Mouse (Mus musculus) embryonic fibroblast, embryonic 13.5 days (primary cell): ENCODE measurements around the gene Jmjd6. TPM values are rescaled to one million over a fixed set of nuclear protein-coding genes. Genes with fewer than 3 reads are reported as not detected.
A peak's percentile ranks its signal among the peaks of the same experiment; 100 is the strongest.
"Not testable (repeated sequence)": the region's sequence is repeated elsewhere in the genome, so short reads cannot be mapped to it uniquely, and the experiment has no call there.

ENCODE experiments used
- H3K27ac ChIP-seq: 2 replicates; pipeline ENCODE4 v1.5.1; 2012; ENCODE audit warnings: low read length, control low read depth, inconsistent platforms; ENCODE audit not compliant: insufficient read depth
- H3K4me1 ChIP-seq: 2 replicates; pipeline ENCODE4 v1.6.1; 2011; ENCODE audit warnings: low read length; ENCODE audit not compliant: control insufficient read depth, insufficient read depth
- H3K4me3 ChIP-seq: 2 replicates; pipeline ENCODE4 v1.5.1; 2011; ENCODE audit warnings: mild to moderate bottlenecking, control low read depth, low read length; ENCODE audit not compliant: insufficient read depth
- CTCF ChIP-seq: IDR thresholded peaks from 2 replicates; pipeline ENCODE4 v1.5.1; 2011; ENCODE audit warnings: mild to moderate bottlenecking, control low read depth, low read length, moderate library complexity, borderline replicate concordance; ENCODE audit not compliant: insufficient read depth
- POLR2A ChIP-seq: IDR thresholded peaks from 2 replicates; pipeline ENCODE4 v1.6.1; 2011; ENCODE audit warnings: low read depth, mild to moderate bottlenecking, control low read depth, low read length, moderate library complexity
- polyA plus RNA-seq: library from polyadenylated mRNA; stranded (reverse); fragments of >200 nt; gene quantifications from 2 replicates; pipeline ENCODE4 v1.2.4, GENCODE M21; 2011; ENCODE audit warnings: low read depth; ENCODE audit not compliant: missing spikeins, insufficient read length

Jmjd6 gene
- polyA plus RNA-seq, 1 experiment: 38.7 TPM

DNA sequence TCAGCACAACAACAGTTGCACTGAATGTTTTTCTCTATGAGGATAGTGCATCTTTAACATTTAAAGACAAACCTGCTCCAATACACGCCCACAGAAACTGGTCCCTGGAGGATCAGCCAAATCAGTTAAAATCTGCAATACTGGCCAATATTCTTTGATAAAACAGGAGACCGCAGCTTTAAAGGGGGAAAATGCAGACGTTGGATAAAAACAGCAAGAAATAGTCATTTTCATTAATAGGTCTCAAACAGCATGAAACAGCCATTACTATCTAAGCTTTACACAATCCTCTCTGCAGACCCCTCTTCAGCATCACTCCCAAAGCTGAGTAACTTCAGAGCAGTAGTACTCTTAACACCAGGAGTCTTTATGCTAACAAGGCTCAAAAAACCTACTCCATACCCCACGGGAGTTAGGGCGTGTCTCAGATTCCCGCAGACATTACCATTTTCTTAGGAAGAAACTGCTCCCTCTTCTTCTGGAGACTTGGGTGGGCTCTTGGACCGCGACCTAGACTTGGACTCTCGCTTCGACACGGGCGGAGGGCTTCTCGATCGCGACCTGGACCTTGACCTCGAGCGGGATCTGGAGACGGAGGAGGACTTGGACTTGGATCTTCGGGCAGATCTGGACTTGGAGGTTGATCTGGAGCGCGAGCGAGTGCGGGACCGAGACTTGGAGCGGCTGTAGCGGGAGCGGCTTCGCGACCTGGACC lies 8.5 kb upstream of the Jmjd6 start:
- peak; percentile 12; the same call in 1 of the 2 replicates for TF ChIP-seq POLR2A
- no peak for TF ChIP-seq CTCF
- peaks cover 2% of the 10 kb centered on the region; the same call in 1 of the 2 replicates for H3K4me1 ChIP-seq
- peak overlapping the region; percentile 96 for H3K4me3 ChIP-seq
- H3K27ac ChIP-seq: peak overlapping the region; percentile 53

DNA sequence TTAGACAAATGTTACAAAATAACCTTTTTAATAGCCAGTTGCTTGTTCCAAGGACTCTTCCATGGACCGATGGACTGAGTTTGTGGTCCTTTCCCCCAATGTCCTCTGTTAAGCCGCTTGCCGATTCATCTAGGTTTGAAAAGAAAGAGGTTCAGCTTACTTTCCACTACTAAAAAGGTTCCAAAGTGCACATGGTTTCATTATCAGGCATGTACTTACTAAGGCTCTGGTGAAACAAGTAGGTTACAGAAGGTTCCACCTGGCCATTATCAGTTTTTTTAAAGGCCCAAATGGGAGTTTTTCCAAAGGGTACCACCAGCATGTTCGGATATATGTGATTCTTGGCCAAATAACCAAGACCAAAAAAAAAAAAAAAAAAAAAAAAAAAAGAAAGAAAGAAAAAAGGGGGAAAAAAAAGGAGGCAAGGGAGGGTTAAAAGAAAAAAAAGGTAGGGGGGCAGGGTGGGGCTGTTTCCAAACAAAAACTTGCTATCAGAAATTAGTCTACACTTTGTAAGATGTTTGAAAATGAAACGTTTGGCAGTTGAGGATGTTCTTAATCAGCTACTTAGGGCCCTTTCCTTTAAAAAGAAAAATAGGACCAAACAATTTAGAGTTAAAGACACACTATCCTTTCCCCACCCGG lies 7.7 kb upstream of the Jmjd6 start:
- peaks cover 2% of the 10 kb centered on the region; the same call in 1 of the 2 replicates for H3K4me1 ChIP-seq
- peak overlapping the region; percentile 96 for H3K4me3 ChIP-seq
- TF ChIP-seq POLR2A (no peak), CTCF (no peak)
- no peak overlapping the region for H3K27ac ChIP-seq

DNA sequence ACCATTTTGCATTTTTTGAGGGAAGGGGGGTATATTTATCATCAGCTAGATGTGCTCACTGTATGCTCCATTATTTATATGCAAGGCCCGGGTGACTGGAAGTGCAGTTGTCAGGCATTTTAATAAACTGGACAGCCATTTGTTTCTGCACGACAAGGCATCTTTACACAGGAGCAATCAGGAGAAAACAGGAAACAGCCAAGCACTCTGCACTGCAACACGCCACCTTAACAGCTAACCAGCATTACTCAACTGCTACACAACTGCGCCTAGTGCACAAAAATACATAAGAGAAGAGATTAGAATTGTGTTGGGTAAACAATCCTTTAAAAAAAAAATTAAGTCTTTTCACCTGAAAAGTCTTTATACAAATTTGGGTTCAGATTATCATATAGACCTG lies 6.8 kb upstream of the Jmjd6 start:
- H3K4me3 ChIP-seq: peak overlapping the region; percentile 73
- no peak overlapping the region for H3K27ac ChIP-seq
- no peak for TF ChIP-seq CTCF
- TF ChIP-seq POLR2A: no peak
- peaks cover 2% of the 10 kb centered on the region; the same call in 1 of the 2 replicates for H3K4me1 ChIP-seq

DNA sequence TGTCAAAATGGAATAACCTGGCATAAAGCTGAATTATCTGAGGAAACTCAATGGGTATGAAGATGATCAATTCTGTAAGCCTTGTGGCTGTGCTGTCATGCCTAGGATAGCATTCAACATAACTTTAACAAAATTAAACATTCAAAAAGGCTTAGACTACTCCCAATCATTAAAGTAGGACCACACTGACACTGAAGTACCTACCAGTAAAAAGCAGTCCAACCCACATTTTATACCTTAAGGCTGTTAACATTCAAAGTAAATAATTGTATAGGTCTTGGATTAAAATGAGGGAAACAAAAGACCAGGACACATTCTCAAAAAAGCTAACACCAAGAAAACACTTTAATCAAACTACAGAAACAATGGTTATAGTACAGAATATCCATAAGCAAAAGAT lies 6.3 kb upstream of the Jmjd6 start:
- no peak for TF ChIP-seq POLR2A
- no peak for TF ChIP-seq CTCF
- Histone ChIP-seq H3K4me1 (peaks cover 2% of the 10 kb centered on the region; the same call in 1 of the 2 replicates), H3K27ac (no peak overlapping the region), H3K4me3 (no peak overlapping the region)

DNA sequence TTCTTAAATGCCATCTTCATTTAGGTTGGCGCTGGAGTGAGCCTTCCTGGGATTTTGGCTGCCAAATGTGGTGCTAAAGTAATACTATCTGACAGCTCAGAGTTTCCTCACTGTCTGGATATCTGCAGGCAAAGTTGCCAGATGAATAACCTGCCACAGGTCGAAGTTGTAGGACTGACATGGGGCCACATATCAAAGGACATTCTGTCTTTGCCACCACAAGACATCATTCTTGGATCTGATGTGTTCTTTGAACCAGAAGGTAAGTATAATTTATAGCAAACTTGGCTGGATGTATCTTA lies 5.6 kb upstream of the Jmjd6 start:
- not testable (repeated sequence) for H3K27ac ChIP-seq, H3K4me3 ChIP-seq, H3K4me1 ChIP-seq

DNA sequence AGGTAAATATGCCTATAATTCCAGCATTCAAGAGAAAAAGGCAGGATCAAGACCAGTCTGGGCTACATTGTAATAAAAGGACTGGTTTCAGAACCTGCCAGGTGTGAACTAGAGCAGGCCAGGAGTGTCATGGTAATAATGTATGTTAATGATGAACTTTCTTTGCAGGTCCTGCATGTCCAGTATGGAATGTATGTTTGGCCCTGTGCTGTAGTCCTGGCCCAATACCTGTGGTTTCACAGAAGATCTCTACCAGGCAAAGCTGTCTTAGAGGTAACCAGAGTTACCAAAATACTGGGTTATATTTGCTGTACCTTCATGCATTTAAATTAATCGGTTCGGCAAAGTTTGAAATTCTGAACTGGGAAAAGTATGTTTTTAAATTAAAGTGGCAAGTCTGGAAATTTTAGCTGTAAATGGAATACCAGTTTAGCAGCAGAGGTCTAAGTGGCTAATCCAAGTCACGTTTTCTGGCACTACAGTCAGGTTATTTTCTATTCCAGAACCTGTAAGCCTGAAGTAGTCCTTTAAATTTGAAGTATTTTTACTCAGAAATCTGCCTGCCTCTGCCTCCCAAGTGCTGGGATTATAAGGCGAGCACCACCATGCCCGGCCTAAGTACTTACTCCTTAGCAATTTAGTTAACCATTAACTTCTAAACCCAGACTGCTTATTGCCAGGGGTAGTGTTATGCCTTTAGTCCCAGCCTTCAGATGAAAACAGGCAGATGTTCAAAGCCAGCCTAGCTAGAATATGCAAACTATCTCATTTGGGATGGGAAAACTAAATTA lies 5.0 kb upstream of the Jmjd6 start:
- TF ChIP-seq POLR2A (peak; percentile 36), CTCF (no peak)
- peaks cover 2% of the 10 kb centered on the region; the same call in 1 of the 2 replicates for H3K4me1 ChIP-seq
- no peak overlapping the region for H3K4me3 ChIP-seq
- no peak overlapping the region for H3K27ac ChIP-seq

DNA sequence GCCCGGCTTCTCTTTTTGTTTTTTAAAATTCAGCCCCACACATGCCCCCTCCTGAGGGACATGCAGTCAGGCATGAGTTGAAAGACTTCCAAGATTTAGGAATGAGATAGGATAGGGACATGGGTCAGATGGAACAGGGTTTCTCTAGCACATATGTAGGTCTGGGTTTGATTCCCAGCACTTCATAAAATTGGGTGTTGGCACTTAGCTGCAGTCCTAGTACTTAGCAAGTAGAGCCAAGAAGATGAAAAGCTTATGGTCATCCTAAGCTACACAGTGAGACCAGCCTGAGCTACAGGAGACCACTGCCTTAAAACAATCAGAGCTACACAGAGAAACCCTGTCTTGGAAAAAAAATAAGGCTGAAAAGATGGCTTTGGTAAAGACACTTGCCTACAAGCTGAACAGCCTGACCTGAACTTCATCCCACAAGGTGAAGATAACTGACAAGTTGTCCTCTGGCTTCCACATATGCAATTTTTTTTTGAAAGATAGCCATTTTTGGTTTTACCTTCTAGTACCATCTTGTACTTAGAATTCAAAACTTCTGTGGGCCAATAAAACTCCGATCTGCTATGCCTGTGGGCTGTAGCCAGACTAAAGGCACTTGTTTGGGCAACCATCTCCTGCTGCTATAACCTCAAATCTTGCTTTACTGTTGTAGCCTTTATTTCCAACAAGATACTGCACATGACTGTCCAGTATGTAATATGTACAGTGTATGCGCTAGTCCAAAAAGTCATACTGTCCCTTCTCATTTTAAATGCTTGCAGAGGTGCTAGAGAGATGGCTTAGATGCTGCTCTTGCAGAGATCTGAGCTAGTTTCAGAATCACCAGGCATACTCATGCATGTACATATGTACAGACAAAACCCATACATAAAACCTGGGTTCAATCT lies 4.2 kb upstream of the Jmjd6 start:
- Histone ChIP-seq H3K27ac (no peak overlapping the region), H3K4me1 (peaks cover 2% of the 10 kb centered on the region; the same call in 1 of the 2 replicates), H3K4me3 (no peak overlapping the region)
- TF ChIP-seq POLR2A: no peak
- TF ChIP-seq CTCF: no peak

DNA sequence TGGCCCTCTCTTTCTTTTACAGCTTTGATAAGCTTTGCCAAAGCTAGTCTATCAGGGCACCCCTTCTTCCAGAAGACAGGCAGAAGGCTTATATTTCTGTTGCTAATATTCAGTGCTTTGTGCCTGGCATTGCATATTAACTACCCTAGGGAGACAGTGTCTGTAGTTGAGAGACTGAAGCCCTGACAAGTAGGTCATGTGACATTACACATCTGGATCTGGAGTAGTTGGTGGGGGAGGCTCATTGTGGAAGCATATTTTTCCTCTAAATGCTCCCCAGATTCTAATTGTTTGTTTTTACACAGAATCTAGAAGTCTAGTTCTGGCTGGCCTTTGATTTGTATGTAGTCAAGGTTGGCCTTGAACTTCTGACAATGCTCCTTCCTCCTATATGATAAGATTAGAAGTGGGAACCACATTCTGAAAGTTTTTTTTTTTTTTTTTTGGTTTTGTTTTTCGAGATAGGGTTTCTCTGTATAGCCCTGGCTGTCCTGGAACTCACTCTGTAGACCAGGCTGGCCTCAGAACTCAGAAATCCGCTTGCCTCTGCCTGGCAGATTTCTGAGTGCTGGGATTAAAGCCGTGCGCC lies 3.4 kb upstream of the Jmjd6 start:
- Histone ChIP-seq H3K4me1 (peaks cover 2% of the 10 kb centered on the region; the same call in 1 of the 2 replicates), H3K27ac (no peak overlapping the region), H3K4me3 (no peak overlapping the region)
- TF ChIP-seq CTCF: no peak
- no peak for TF ChIP-seq POLR2A
